Comparison of ENCODE assay signal across 13 mouse cellular contexts in genomic region chr11:112055591-112055990, GRCm38 (mm10).
DNase-seq lines count a peak whose midpoint lies in the region; ATAC-seq lines count a peak whose summit lies in the region.
"Had no signal": no experiment of that assay in that cellular context is flagged by ENCODE, and none has a peak within 500 bp of the region (broad histone marks: within the 10 kb centered on the region; RNA-seq: fewer than 3 reads in every experiment).

No protein-coding gene starts in this region.

- no peak overlapping the region for H3K4me2 ChIP-seq in kidney, embryonic 15.5 days
- H3K4me2 ChIP-seq in limb, embryonic 15.5 days, result no peak overlapping the region
- H3K4me2 ChIP-seq: neural tube, embryonic 13.5 days had no signal

- no peak overlapping the region for H3K4me3 ChIP-seq in kidney, embryonic 15.5 days (replicated peaks)
- H3K4me3 ChIP-seq in limb, embryonic 15.5 days, result no peak overlapping the region
- H3K4me3 ChIP-seq: midbrain, embryonic 10.5 days; neural tube, embryonic 13.5 days had no signal

- no peaks in the 10 kb centered on the region for H3K36me3 ChIP-seq in kidney, embryonic 15.5 days
- no peaks in the 10 kb centered on the region for H3K36me3 ChIP-seq in limb, embryonic 15.5 days
- H3K36me3 ChIP-seq: midbrain, embryonic 10.5 days; neural tube, embryonic 13.5 days had no signal

- H3K27ac ChIP-seq in kidney, embryonic 15.5 days, result no peak overlapping the region
- H3K27ac ChIP-seq in limb, embryonic 15.5 days, result peak overlapping the region; percentile 67
- H3K27ac ChIP-seq: liver, embryonic 14.5 days; midbrain, embryonic 10.5 days; neural tube, embryonic 13.5 days had no signal

- H3K27me3 ChIP-seq in kidney, embryonic 15.5 days, result no peaks in the 10 kb centered on the region
- H3K27me3 ChIP-seq in limb, embryonic 15.5 days, result no peaks in the 10 kb centered on the region
- H3K27me3 ChIP-seq: neural tube, embryonic 13.5 days had no signal

- peak; percentile 29 to 51 for DNase-seq in cerebellum, postnatal 10 days
- no peak for DNase-seq in cerebellum, adult 9-10 months
- DNase-seq in kidney, adult 11 months, result peak; percentile 66
- DNase-seq in right cerebral cortex, postnatal 4 days, result peak; percentile 13
- no peak for DNase-seq in right cerebral cortex, adult 2 months (ENCODE audit: low spot score in 2 of 2)
- DNase-seq in c-Kit-positive CD71-positive TER-119-positive erythroid progenitor cells, embryonic 14.5 days (ENCODE audit: low spot score), result no peak
- DNase-seq: cerebellum, postnatal 25 days; thymus, postnatal 36 days had no signal

- H3K4me1 ChIP-seq in kidney, embryonic 15.5 days, result peaks cover 3% of the 10 kb centered on the region; the same call in 1 of the 2 replicates
- H3K4me1 ChIP-seq in limb, embryonic 15.5 days, result peaks cover 9% of the 10 kb centered on the region

- no peaks in the 10 kb centered on the region for H3K9me3 ChIP-seq in kidney, embryonic 15.5 days (replicated peaks)
- H3K9me3 ChIP-seq in limb, embryonic 15.5 days, result no peaks in the 10 kb centered on the region
- H3K9me3 ChIP-seq: midbrain, embryonic 10.5 days; neural tube, embryonic 13.5 days had no signal

- no peak overlapping the region for H3K9ac ChIP-seq in kidney, embryonic 15.5 days
- no peak overlapping the region for H3K9ac ChIP-seq in limb, embryonic 15.5 days
- H3K9ac ChIP-seq: liver, embryonic 14.5 days; neural tube, embryonic 13.5 days had no signal

- WGBS in kidney, embryonic 15.5 days, result 42% methylated on average over 6 of the region's 6 CpGs
- 19% methylated on average over 6 of the region's 6 CpGs for WGBS in limb, embryonic 15.5 days

- no peak for ATAC-seq in kidney, embryonic 15.5 days (replicated peaks; ENCODE audit: low FRiP score)
- no peak for ATAC-seq in limb, embryonic 15.5 days (ENCODE audit: insufficient number of reproducible peaks, low FRiP score, low TSS enrichment, low read depth)

Comparison
In these comparisons a context has a peak if more than half of its experiments do, and no peak if none do; other contexts are left out.
1. DNase-seq: peak in cerebellum, postnatal 10 days (2 of 2), kidney, adult 11 months (single experiment) and right cerebral cortex, postnatal 4 days (single experiment); none in cerebellum, adult 9-10 months (single experiment), right cerebral cortex, adult 2 months (0 of 2) and c-Kit-positive CD71-positive TER-119-positive erythroid progenitor cells, embryonic 14.5 days (single experiment).